Mouse (Mus musculus) CH12.LX (cell line): ENCODE measurements around the gene Fam186a. TPM values are rescaled to one million over a fixed set of nuclear protein-coding genes. Genes with fewer than 3 reads are reported as not detected.

ENCODE experiments used
- DNase-seq: peaks from one replicate; pipeline ENCODE4 v3.0.0-alpha.2; 2013; ENCODE audit errors: extremely low read depth
- H3K27ac ChIP-seq: 2 replicates; pipeline ENCODE4 v1.5.1; 2012; ENCODE audit warnings: low read depth, mild to moderate bottlenecking, control low read depth, moderate library complexity; ENCODE audit not compliant: insufficient read depth
- H3K27me3 ChIP-seq: replicated peaks from 2 replicates; pipeline ENCODE3; 2012; ENCODE audit warnings: inconsistent platforms
- H3K36me3 ChIP-seq, 2 experiments: replicated peaks in 1 of 2; 2 replicates each; pipeline versions ENCODE3 to v1.6.1; 2012; ENCODE audit warnings: inconsistent platforms in 1 of 2, low read length in 1 of 2, mild to moderate bottlenecking in 1 of 2, mixed read lengths in 1 of 2, moderate library complexity in 1 of 2; ENCODE audit not compliant: control insufficient read depth in 1 of 2, insufficient read depth in 1 of 2
- H3K4me1 ChIP-seq, 2 experiments: 2 replicates each; pipeline ENCODE4 v1.6.1; 2012; ENCODE audit warnings: inconsistent platforms in 1 of 2, moderate library complexity in 1 of 2; ENCODE audit not compliant: insufficient read depth in 2 of 2, control insufficient read depth in 1 of 2
- H3K4me2 ChIP-seq: 2 replicates; pipeline ENCODE4 v1.6.1; 2012; ENCODE audit warnings: low read depth, mild to moderate bottlenecking, control low read depth; ENCODE audit not compliant: poor library complexity, insufficient read depth, severe bottlenecking
- H3K4me3 ChIP-seq, 3 experiments: fragments of 150-350 bp in 1 of 3; sonication (generic) in 1 of 3; replicated peaks in 1 of 3; 2 replicates each; pipeline versions ENCODE3 to v1.5.1; 2011 to 2012; ENCODE audit warnings: low read depth in 2 of 3, low read length in 2 of 3, mild to moderate bottlenecking in 2 of 3, moderate library complexity in 2 of 3, control low read depth in 1 of 3, improper control_type of control experiment in 1 of 3, inconsistent platforms in 1 of 3, mixed read lengths in 1 of 3; ENCODE audit not compliant: poor library complexity in 1 of 3
- H3K79me2 ChIP-seq: replicated peaks from 2 replicates; pipeline ENCODE4 v1.6.1; 2012; ENCODE audit warnings: mild to moderate bottlenecking, moderate library complexity; ENCODE audit not compliant: control insufficient read depth, poor library complexity, insufficient read depth, severe bottlenecking; ENCODE audit errors: extremely low read depth
- H3K9ac ChIP-seq: 2 replicates; pipeline ENCODE4 v1.6.1; 2012; ENCODE audit warnings: low read depth, mild to moderate bottlenecking, control low read depth, moderate library complexity; ENCODE audit not compliant: insufficient read depth
- H3K9me3 ChIP-seq: replicated peaks from 2 replicates; pipeline ENCODE3; 2012; ENCODE audit warnings: low read length, inconsistent platforms, mixed read lengths
- CHD1 ChIP-seq: IDR thresholded peaks from 2 replicates; pipeline ENCODE4 v1.6.1; 2012; ENCODE audit warnings: low read depth, low read length, improper control_type of control experiment, inconsistent platforms
- CHD2 ChIP-seq: IDR thresholded peaks from 2 replicates; pipeline ENCODE4 v1.6.1; 2011; ENCODE audit warnings: low read length, improper control_type of control experiment
- E2F4 ChIP-seq: IDR thresholded peaks from 2 replicates; pipeline ENCODE4 v1.6.1; 2011; ENCODE audit warnings: low read depth, low read length, improper control_type of control experiment; ENCODE audit not compliant: insufficient replicate concordance
- EP300 ChIP-seq: IDR thresholded peaks from 2 replicates; pipeline ENCODE4 v1.6.1; 2011; ENCODE audit warnings: low read length, improper control_type of control experiment
- ETS1 ChIP-seq: conservative IDR thresholded peaks from 2 replicates; pipeline ENCODE4 v1.6.1; 2012; ENCODE audit warnings: low read depth, mild to moderate bottlenecking, inconsistent platforms, low read length, improper control_type of control experiment, moderate library complexity
- HCFC1 ChIP-seq: IDR thresholded peaks from 2 replicates; pipeline ENCODE4 v1.6.1; 2012; ENCODE audit warnings: low read depth, mild to moderate bottlenecking, inconsistent platforms, low read length, improper control_type of control experiment
- JUND ChIP-seq: conservative IDR thresholded peaks from 2 replicates; pipeline ENCODE4 v1.6.1; 2011; ENCODE audit warnings: low read depth, low read length, improper control_type of control experiment
- MAFK ChIP-seq: IDR thresholded peaks from 2 replicates; pipeline ENCODE4 v1.6.1; 2011; ENCODE audit warnings: low read length, improper control_type of control experiment; ENCODE audit not compliant: insufficient replicate concordance
- MAZ ChIP-seq: IDR thresholded peaks from 2 replicates; pipeline ENCODE4 v1.6.1; 2012; ENCODE audit warnings: low read depth, mild to moderate bottlenecking, inconsistent platforms, low read length, improper control_type of control experiment, moderate library complexity
- MXI1 ChIP-seq: IDR thresholded peaks from 2 replicates; pipeline ENCODE4 v1.6.1; 2011; ENCODE audit warnings: mild to moderate bottlenecking, low read depth, low read length, improper control_type of control experiment
- NELFE ChIP-seq: IDR thresholded peaks from 2 replicates; pipeline ENCODE4 v1.6.1; 2011; ENCODE audit warnings: low read depth, low read length, improper control_type of control experiment
- NRF1 ChIP-seq: IDR thresholded peaks from 2 replicates; pipeline ENCODE4 v1.6.1; 2014; ENCODE audit warnings: low read depth, mild to moderate bottlenecking, inconsistent platforms, low read length, improper control_type of control experiment, moderate library complexity
- PAX5 ChIP-seq: IDR thresholded peaks from 2 replicates; pipeline ENCODE4 v1.6.1; 2012; ENCODE audit warnings: low read length, inconsistent platforms, mixed read lengths
- POLR2A ChIP-seq: IDR thresholded peaks from 2 replicates; pipeline ENCODE4 v1.6.1; 2011; ENCODE audit warnings: low read depth, mild to moderate bottlenecking, improper control_type of control experiment, low read length
- RCOR1 ChIP-seq: conservative IDR thresholded peaks from 2 replicates; pipeline ENCODE4 v1.6.1; 2012; ENCODE audit warnings: low read depth, mild to moderate bottlenecking, inconsistent platforms, low read length, improper control_type of control experiment
- TBP ChIP-seq: conservative IDR thresholded peaks from 2 replicates; pipeline ENCODE4 v1.6.1; 2011; ENCODE audit warnings: low read depth, low read length, improper control_type of control experiment
- UBTF ChIP-seq: IDR thresholded peaks from 2 replicates; pipeline ENCODE4 v1.6.1; 2012; ENCODE audit warnings: low read depth, mild to moderate bottlenecking, inconsistent platforms, low read length, improper control_type of control experiment, moderate library complexity
- USF1 ChIP-seq: IDR thresholded peaks from 2 replicates; pipeline ENCODE4 v1.6.1; 2014; ENCODE audit warnings: low read depth, mild to moderate bottlenecking, inconsistent platforms, low read length, improper control_type of control experiment
- ZKSCAN1 ChIP-seq: IDR thresholded peaks from 2 replicates; pipeline ENCODE4 v1.6.1; 2012; ENCODE audit warnings: low read depth, inconsistent platforms, low read length, improper control_type of control experiment, borderline replicate concordance
- ZMIZ1 ChIP-seq: IDR thresholded peaks from 2 replicates; pipeline ENCODE4 v1.6.1; 2012; ENCODE audit warnings: low read depth, mild to moderate bottlenecking, inconsistent platforms, low read length, improper control_type of control experiment
- dilution Hi-C: fragments of 300-500 bp; cut with MboI; formaldehyde crosslinking; loops from 2 replicates; pipeline ENCODE4 v1.14.3; 2020; ENCODE audit warnings: low sequenced_read_pairs; ENCODE audit not compliant: extremely low pct_unique_long_range_greater_than_20kb, extremely low pct_ligation_motif_present
- in situ Hi-C: fragments of 300-500 bp; cut with MboI; formaldehyde crosslinking; loops from 3 replicates; pipeline ENCODE4 v1.14.3; 2019; ENCODE audit warnings: low sequenced_read_pairs, low pct_ligation_motif_present, low pct_unique_long_range_greater_than_20kb, mixed read lengths
- polyA plus RNA-seq: library from polyadenylated mRNA; unstranded; fragments of >175 nt; gene quantifications from 2 replicates; pipeline ENCODE4 v1.2.1, GENCODE M21; 2012; ENCODE audit warnings: low read depth; ENCODE audit not compliant: insufficient read length
- total RNA-seq, 2 experiments: library from RNA; depleted of rRNA; stranded (reverse); fragments of 300-350 nt in 1 of 2; fragments of >200 nt in 1 of 2; gene quantifications; 2 replicates each; pipeline ENCODE4 v1.2.3; 2012 to 2014

The Fam186a gene
- total and polyA plus RNA-seq, 3 experiments = not detected

- TF ChIP-seq RCOR1 (no peak), JUND (no peak), CHD2 (no peak), NRF1 (no peak), NELFE (no peak), EP300 (no peak), ZKSCAN1 (no peak), ETS1 (no peak), MXI1 (no peak), PAX5 (no peak)
- dilution Hi-C loops (no loop called here), in situ Hi-C loops (no loop called here)
These were observed 49.6 kb downstream of the Fam186a start for GRCm38 (mm10) chr15:99917264-99917663.

DNA sequence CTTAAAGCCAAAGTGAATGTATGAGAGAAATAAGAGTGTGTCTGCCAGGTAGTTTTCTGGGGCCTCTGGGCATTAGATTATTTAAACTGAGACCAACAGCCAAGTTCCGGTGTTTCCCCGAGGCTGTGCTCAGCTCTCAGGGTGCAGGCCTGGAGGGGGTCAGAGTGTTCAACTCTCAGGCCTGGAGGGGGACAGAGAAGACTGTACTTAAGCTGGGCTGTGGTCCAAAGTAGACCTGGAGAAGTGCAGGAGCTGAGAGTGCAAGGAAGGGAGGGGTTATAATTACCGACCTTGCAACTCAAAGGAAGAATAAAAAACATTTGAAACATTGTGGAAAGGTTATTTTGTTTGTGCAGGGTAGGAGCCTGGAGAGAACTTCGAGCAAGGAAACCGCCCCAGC lies 52.2 kb downstream of the Fam186a start:
- Histone ChIP-seq H3K27ac (no peak overlapping the region), H3K79me2 (no peaks in the 10 kb centered on the region), H3K27me3 (no peaks in the 10 kb centered on the region), H3K9me3 (no peaks in the 10 kb centered on the region), H3K4me1 (0 out of 4 replicates have a peak, but pooled peaks cover 2 to 4% of the 10 kb centered on the region in 2 experiments), H3K4me2 (no peak overlapping the region), H3K9ac (no peak overlapping the region), H3K4me3 (no peak overlapping the region), H3K36me3 (no peaks in the 10 kb centered on the region)
- in situ Hi-C loops (no loop called here), dilution Hi-C loops (no loop called here)
- TF ChIP-seq CHD1 (no peak), MAFK (no peak), TBP (no peak), NELFE (no peak), ZMIZ1 (no peak), CHD2 (no peak), UBTF (no peak), ETS1 (no peak), USF1 (no peak), E2F4 (no peak), POLR2A (no peak), HCFC1 (no peak), MAZ (no peak), EP300 (no peak)
- DNase-seq = no peak

More at GRCm38 (mm10) chr15:99917264-99917663, 49.6 kb downstream of the Fam186a start:
- Histone ChIP-seq H3K4me1 (0 out of 4 replicates have a peak, but pooled peaks cover 2 to 4% of the 10 kb centered on the region in 2 experiments), H3K9me3 (no peaks in the 10 kb centered on the region), H3K36me3 (no peaks in the 10 kb centered on the region), H3K9ac (no peak overlapping the region), H3K4me2 (no peak overlapping the region), H3K4me3 (no peak overlapping the region), H3K79me2 (no peaks in the 10 kb centered on the region), H3K27me3 (no peaks in the 10 kb centered on the region), H3K27ac (no peak overlapping the region)
- no peak for DNase-seq
